Mouse (Mus musculus): ENCODE results near the gene Ncbp2.

The Ncbp2 gene

DNA sequence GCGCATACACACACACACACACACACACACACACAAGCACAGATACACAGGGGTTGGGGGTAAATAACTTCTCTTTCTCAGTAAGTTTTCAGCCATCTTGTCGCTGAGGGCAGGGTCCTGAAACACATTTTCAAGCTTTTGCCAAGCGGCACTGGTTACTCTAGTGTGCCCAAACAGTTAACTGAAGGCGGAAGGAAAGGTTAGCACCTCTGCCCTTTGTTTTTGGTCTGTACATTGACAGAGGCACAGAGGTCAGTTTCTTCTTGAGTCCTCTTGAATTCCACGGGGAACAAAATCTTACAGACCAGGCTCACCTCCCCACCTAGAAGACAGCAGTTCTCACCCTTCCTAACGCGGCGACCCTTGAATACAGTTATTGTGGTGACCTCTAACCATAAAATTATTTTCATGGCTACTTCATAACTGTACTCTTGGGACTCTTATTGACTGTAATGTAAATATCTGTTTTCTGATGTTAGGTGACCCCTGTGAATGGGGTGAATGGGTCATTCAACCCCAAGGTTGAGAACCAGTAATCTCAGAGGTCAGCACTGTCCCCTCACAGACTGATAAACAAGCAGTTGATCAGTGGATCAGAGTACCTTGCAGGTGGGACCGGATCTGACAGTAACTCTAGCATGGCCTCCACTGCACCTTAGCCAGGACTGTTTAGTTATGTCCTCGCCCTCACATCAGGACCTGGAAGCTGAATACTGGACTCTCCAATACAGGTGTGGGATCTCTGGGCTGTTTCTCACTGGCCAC lies 60.4 kb downstream of the Ncbp2 start:
- DNase-seq (ENCODE audit: extremely low spot score, low spot score), result no peak

GRCm38 (mm10) chr16:32009913-32010312 lies 61.6 kb downstream of the Ncbp2 start:
- no peak for DNase-seq (ENCODE audit: extremely low spot score, low spot score)

- DNase-seq (ENCODE audit: extremely low spot score, low spot score), result no peak
Observed at GRCm38 (mm10) chr16:32010330-32010729, 62.0 kb downstream of the Ncbp2 start.
